Mouse (Mus musculus) MEL (cell line): ENCODE results near the gene Spsb1. TPM values are rescaled to one million over a fixed set of nuclear protein-coding genes. Genes with fewer than 3 reads are reported as not detected.

ENCODE experiments used
- DNase-seq: peaks from one replicate; pipeline ENCODE4 v3.0.0; 2011; ENCODE audit warnings: low read depth, low spot score
- H3K27ac ChIP-seq: 2 replicates; pipeline ENCODE4 v1.5.1; 2012; ENCODE audit warnings: low read depth, mild to moderate bottlenecking, control low read depth, low read length, moderate library complexity; ENCODE audit not compliant: control insufficient read depth
- H3K27me3 ChIP-seq, 2 experiments: fragments of 150-350 bp in 1 of 2; sonication (generic) in 1 of 2; 2 replicates each; pipeline ENCODE4 v1.6.1; 2012; ENCODE audit warnings: low read length in 2 of 2, mild to moderate bottlenecking in 2 of 2, improper control_type of control experiment in 1 of 2, moderate library complexity in 1 of 2; ENCODE audit not compliant: insufficient read depth in 2 of 2, control insufficient read depth in 1 of 2
- H3K36me3 ChIP-seq, 2 experiments: 2 replicates each; pipeline ENCODE4 v1.6.1; 2012 to 2014; ENCODE audit warnings: low read length in 2 of 2, improper control_type of control experiment in 1 of 2, inconsistent platforms in 1 of 2, mild to moderate bottlenecking in 1 of 2; ENCODE audit not compliant: insufficient read depth in 2 of 2, control insufficient read depth in 1 of 2
- H3K4me1 ChIP-seq, 2 experiments: fragments of 150-350 bp in 1 of 2; sonication (generic) in 1 of 2; 2 replicates each; pipeline ENCODE4 v1.6.1; 2012; ENCODE audit warnings: low read length in 2 of 2, improper control_type of control experiment in 1 of 2, mild to moderate bottlenecking in 1 of 2; ENCODE audit not compliant: insufficient read depth in 2 of 2, control insufficient read depth in 1 of 2
- H3K4me3 ChIP-seq, 2 experiments: fragments of 150-350 bp in 1 of 2; sonication (generic) in 1 of 2; 2 replicates each; pipeline ENCODE4 v1.5.1; 2012; ENCODE audit warnings: low read depth in 2 of 2, low read length in 2 of 2, mild to moderate bottlenecking in 2 of 2, moderate library complexity in 2 of 2, control low read depth in 1 of 2, improper control_type of control experiment in 1 of 2; ENCODE audit not compliant: control insufficient read depth in 1 of 2, insufficient read depth in 1 of 2
- H3K79me2 ChIP-seq: 2 replicates; pipeline ENCODE4 v1.6.1; 2012; ENCODE audit warnings: mild to moderate bottlenecking, low read length, moderate library complexity; ENCODE audit not compliant: control insufficient read depth, poor library complexity, insufficient read depth
- H3K9ac ChIP-seq: 2 replicates; pipeline ENCODE4 v1.6.1; 2012; ENCODE audit warnings: low read depth, mild to moderate bottlenecking, control low read depth, low read length, moderate library complexity; ENCODE audit not compliant: control insufficient read depth, poor library complexity, severe bottlenecking
- H3K9me3 ChIP-seq: fragments of 150-350 bp; sonication (generic); replicated peaks from 2 replicates; pipeline ENCODE4 v1.6.1; 2012; ENCODE audit warnings: mild to moderate bottlenecking, low read length, improper control_type of control experiment, moderate library complexity; ENCODE audit not compliant: insufficient read depth
- BHLHE40 ChIP-seq: IDR thresholded peaks from 2 replicates; pipeline ENCODE4 v1.6.1; 2012; ENCODE audit warnings: low read depth, mild to moderate bottlenecking, inconsistent platforms, low read length, improper control_type of control experiment, borderline replicate concordance
- CHD1 ChIP-seq: IDR thresholded peaks from 2 replicates; pipeline ENCODE4 v1.6.1; 2012; ENCODE audit warnings: low read depth, mild to moderate bottlenecking, inconsistent platforms, low read length, improper control_type of control experiment
- CHD2 ChIP-seq: IDR thresholded peaks from 2 replicates; pipeline ENCODE4 v1.6.1; 2011; ENCODE audit warnings: low read length, improper control_type of control experiment
- CTCF ChIP-seq, 3 experiments: IDR thresholded peaks in 2 of 3; conservative IDR thresholded peaks in 1 of 3; 2 replicates each; pipeline ENCODE4 v1.5.1; 2011 to 2012; ENCODE audit warnings: low read length in 3 of 3, low read depth in 2 of 3, mild to moderate bottlenecking in 2 of 3, improper control_type of control experiment in 1 of 3, inconsistent platforms in 1 of 3, mixed read lengths in 1 of 3, moderate library complexity in 1 of 3; ENCODE audit not compliant: control insufficient read depth in 1 of 3, insufficient read depth in 1 of 3, poor library complexity in 1 of 3, severe bottlenecking in 1 of 3
- E2F4 ChIP-seq: IDR thresholded peaks from 2 replicates; pipeline ENCODE4 v1.6.1; 2011; ENCODE audit warnings: low read depth, low read length, improper control_type of control experiment, borderline replicate concordance
- ELF1 ChIP-seq: IDR thresholded peaks from 2 replicates; pipeline ENCODE4 v1.6.1; 2014; ENCODE audit warnings: low read depth, mild to moderate bottlenecking, inconsistent platforms, low read length, improper control_type of control experiment, moderate library complexity
- ETS1 ChIP-seq: IDR thresholded peaks from 2 replicates; pipeline ENCODE4 v1.6.1; 2012; ENCODE audit warnings: low read depth, mild to moderate bottlenecking, inconsistent platforms, low read length, improper control_type of control experiment, moderate library complexity
- GABPA ChIP-seq: IDR thresholded peaks from 2 replicates; pipeline ENCODE4 v1.6.1; 2012; ENCODE audit warnings: low read depth, mild to moderate bottlenecking, inconsistent platforms, low read length, improper control_type of control experiment, moderate library complexity
- GATA1 ChIP-seq: IDR thresholded peaks from 2 replicates; pipeline ENCODE4 v1.6.1; 2011; ENCODE audit warnings: low read depth, low read length, improper control_type of control experiment
- HCFC1 ChIP-seq: IDR thresholded peaks from 2 replicates; pipeline ENCODE4 v1.6.1; 2012; ENCODE audit warnings: low read depth, mild to moderate bottlenecking, inconsistent platforms, low read length, improper control_type of control experiment, moderate library complexity
- JUND ChIP-seq: IDR thresholded peaks from 2 replicates; pipeline ENCODE4 v1.6.1; 2011; ENCODE audit warnings: low read depth, mild to moderate bottlenecking, improper control_type of control experiment, low read length
- MAFK ChIP-seq: IDR thresholded peaks from 2 replicates; pipeline ENCODE4 v1.6.1; 2011; ENCODE audit warnings: low read depth, mild to moderate bottlenecking, low read length, improper control_type of control experiment, borderline replicate concordance
- MAX ChIP-seq: IDR thresholded peaks from 2 replicates; pipeline ENCODE4 v1.6.1; 2011; ENCODE audit warnings: low read length, improper control_type of control experiment
- MEF2A ChIP-seq: IDR thresholded peaks from 2 replicates; pipeline ENCODE4 v1.6.1; 2014; ENCODE audit warnings: low read depth, mild to moderate bottlenecking, inconsistent platforms, low read length, improper control_type of control experiment; ENCODE audit not compliant: poor library complexity, insufficient replicate concordance, severe bottlenecking; ENCODE audit errors: extremely low read depth
- MYB ChIP-seq: IDR thresholded peaks from 2 replicates; pipeline ENCODE4 v1.6.1; 2011; ENCODE audit warnings: mild to moderate bottlenecking, low read depth, low read length, improper control_type of control experiment
- NELFE ChIP-seq: IDR thresholded peaks from 2 replicates; pipeline ENCODE4 v1.6.1; 2011; ENCODE audit warnings: low read depth, low read length, improper control_type of control experiment
- NRF1 ChIP-seq: IDR thresholded peaks from 2 replicates; pipeline ENCODE4 v1.6.1; 2014; ENCODE audit warnings: low read depth, mild to moderate bottlenecking, inconsistent platforms, low read length, improper control_type of control experiment, moderate library complexity; ENCODE audit not compliant: poor library complexity, insufficient read depth, severe bottlenecking
- POLR2A ChIP-seq, 2 experiments: IDR thresholded peaks; 2 replicates each; pipeline ENCODE4 v1.6.1; 2011 to 2012; ENCODE audit warnings: low read length in 2 of 2, mild to moderate bottlenecking in 2 of 2, control low read depth in 1 of 2, improper control_type of control experiment in 1 of 2, low read depth in 1 of 2, moderate library complexity in 1 of 2; ENCODE audit not compliant: control insufficient read depth in 1 of 2, insufficient read depth in 1 of 2, poor library complexity in 1 of 2
- POLR2AphosphoS5 ChIP-seq: IDR thresholded peaks from 2 replicates; pipeline ENCODE4 v1.6.1; 2012; ENCODE audit warnings: low read depth, borderline replicate concordance, mild to moderate bottlenecking, inconsistent platforms, low read length, moderate library complexity, mixed read lengths
- RCOR1 ChIP-seq: IDR thresholded peaks from 2 replicates; pipeline ENCODE4 v1.6.1; 2012; ENCODE audit warnings: low read depth, mild to moderate bottlenecking, inconsistent platforms, low read length, improper control_type of control experiment
- SIN3A ChIP-seq: IDR thresholded peaks from 2 replicates; pipeline ENCODE4 v1.6.1; 2012; ENCODE audit warnings: low read length, improper control_type of control experiment, inconsistent platforms
- SMC3 ChIP-seq: IDR thresholded peaks from 2 replicates; pipeline ENCODE4 v1.6.1; 2011; ENCODE audit warnings: low read depth, low read length, improper control_type of control experiment
- TAL1 ChIP-seq: IDR thresholded peaks from 2 replicates; pipeline ENCODE4 v1.6.1; 2012; ENCODE audit warnings: mild to moderate bottlenecking, inconsistent platforms, low read length, moderate library complexity, mixed read lengths
- TBP ChIP-seq: IDR thresholded peaks from 2 replicates; pipeline ENCODE4 v1.8.0; 2011; ENCODE audit warnings: low read depth, low read length, improper control_type of control experiment
- USF1 ChIP-seq: IDR thresholded peaks from 2 replicates; pipeline ENCODE4 v1.6.1; 2014; ENCODE audit warnings: low read depth, mild to moderate bottlenecking, inconsistent platforms, low read length, improper control_type of control experiment, moderate library complexity
- ZC3H11A ChIP-seq: IDR thresholded peaks from 2 replicates; pipeline ENCODE4 v1.6.1; 2012; ENCODE audit warnings: low read depth, mild to moderate bottlenecking, inconsistent platforms, low read length, improper control_type of control experiment
- ZMIZ1 ChIP-seq: IDR thresholded peaks from 2 replicates; pipeline ENCODE4 v1.6.1; 2012; ENCODE audit warnings: low read depth, mild to moderate bottlenecking, inconsistent platforms, low read length, improper control_type of control experiment, moderate library complexity
- polyA plus RNA-seq, 2 experiments: library from polyadenylated mRNA; stranded (reverse) in 1 of 2; unstranded in 1 of 2; fragments of >175 nt in 1 of 2; fragments of >200 nt in 1 of 2; gene quantifications; 2 replicates each; pipeline versions ENCODE4 v1.2.1 to v1.2.4; 2012; ENCODE audit warnings: low replicate concordance in 2 of 2, low read depth in 1 of 2; ENCODE audit not compliant: insufficient read length in 2 of 2, insufficient read depth in 1 of 2, missing spikeins in 1 of 2
- total RNA-seq: library from RNA; depleted of rRNA; stranded (reverse); fragments of 300-350 nt; gene quantifications from 2 replicates; pipeline ENCODE4 v1.2.3, GENCODE M21; 2012

Spsb1 gene
- total and polyA plus RNA-seq, 3 experiments, result 0.12 to 0.25 TPM; not detected in 1

DNA sequence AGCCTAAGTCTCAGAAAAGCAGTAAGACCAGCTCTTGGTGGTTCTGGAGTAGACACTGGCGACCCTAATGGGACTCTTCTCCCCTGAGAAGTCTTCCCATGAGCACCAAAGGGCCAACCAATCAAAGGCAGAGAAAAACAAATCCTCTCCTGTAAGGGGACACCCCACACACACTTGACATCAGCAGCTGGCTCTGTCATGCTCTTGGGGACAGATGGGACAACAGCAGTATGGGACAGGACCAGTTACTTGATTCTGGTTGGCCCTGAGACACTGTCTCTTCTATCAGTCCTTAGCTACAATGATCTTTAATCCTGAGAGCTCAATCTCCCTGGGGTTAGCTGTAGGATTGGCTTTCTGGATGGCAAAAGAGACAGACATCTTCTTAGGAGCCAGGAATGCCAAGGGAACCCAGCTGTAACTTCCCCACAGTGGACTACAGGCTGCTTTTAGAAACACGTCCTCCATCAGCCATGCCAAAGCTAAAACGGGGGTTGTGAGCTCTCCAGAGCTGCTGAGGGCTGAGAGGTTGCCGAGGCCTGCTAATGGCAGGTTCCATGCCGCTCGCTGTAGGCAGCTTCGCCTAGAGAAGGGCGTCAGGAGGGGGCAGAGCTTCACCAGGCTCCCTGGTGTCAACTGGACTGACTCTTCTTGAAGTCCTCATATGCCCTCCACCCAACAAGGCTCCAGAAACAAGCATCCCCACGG is 22.6 kb downstream of the Spsb1 start:
- Histone ChIP-seq H3K9me3 (no peaks in the 10 kb centered on the region), H3K79me2 (no peaks in the 10 kb centered on the region), H3K9ac (no peak overlapping the region), H3K4me3 (no peak overlapping the region), H3K36me3 (no peaks in the 10 kb centered on the region), H3K27me3 (peaks cover 3 to 18% of the 10 kb centered on the region in 2 experiments), H3K4me1 (no peaks in the 10 kb centered on the region), H3K27ac (no peak overlapping the region)
- no peak for DNase-seq
- TF ChIP-seq ZC3H11A, result no peak
- no peak for TF ChIP-seq ELF1
- no peak for TF ChIP-seq USF1
- TF ChIP-seq GATA1, result no peak
- TF ChIP-seq MAX, result no peak
- no peak for TF ChIP-seq MEF2A
- no peak for TF ChIP-seq ZMIZ1
- no peak for TF ChIP-seq NRF1
- no peak for TF ChIP-seq BHLHE40
- TF ChIP-seq POLR2A (IDR thresholded peaks at IDR 0.05; ENCODE audit: control insufficient read depth in 1 of 2, insufficient read depth in 1 of 2, low read depth in 1 of 2, low read length in 2 of 2, poor library complexity in 1 of 2), result no peak
- no peak for TF ChIP-seq NELFE
- no peak for TF ChIP-seq CTCF (IDR thresholded peaks at IDR 0.05 in 2 of 3, conservative IDR thresholded peaks at IDR 0.05 in 1 of 3; ENCODE audit: control insufficient read depth in 1 of 3, insufficient read depth in 1 of 3, low read depth in 2 of 3, low read length in 3 of 3, poor library complexity in 1 of 3, severe bottlenecking in 1 of 3)
- TF ChIP-seq CHD2, result no peak
- no peak for TF ChIP-seq GABPA
- TF ChIP-seq POLR2AphosphoS5, result no peak
- no peak for TF ChIP-seq ETS1
- TF ChIP-seq MYB, result no peak

DNA sequence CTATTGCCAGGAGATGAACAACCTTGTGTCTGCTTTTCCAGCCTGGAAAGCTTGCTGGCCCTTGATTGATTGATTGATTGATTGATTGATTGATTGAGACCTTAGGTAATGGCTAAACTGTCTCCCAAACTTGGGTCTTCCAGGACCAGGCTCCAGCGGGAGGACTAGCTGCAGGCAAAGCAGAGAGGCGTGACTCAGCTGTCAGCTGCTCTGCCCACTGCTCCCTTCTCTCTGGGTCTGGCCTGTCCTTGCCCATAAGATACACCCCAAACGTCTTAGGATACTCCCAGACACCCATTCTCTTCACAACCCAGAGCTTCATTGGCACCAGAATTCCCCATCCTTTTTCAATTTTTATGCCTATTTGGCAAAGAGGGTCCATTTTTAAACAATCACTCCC is 24.1 kb downstream of the Spsb1 start:
- Histone ChIP-seq H3K9ac (no peak overlapping the region), H3K79me2 (no peaks in the 10 kb centered on the region), H3K4me3 (no peak overlapping the region), H3K27me3 (peaks cover 0 to 11% of the 10 kb centered on the region in 2 experiments; a peak in 3 of 4 replicates), H3K27ac (no peak overlapping the region), H3K4me1 (no peaks in the 10 kb centered on the region), H3K9me3 (no peaks in the 10 kb centered on the region), H3K36me3 (no peaks in the 10 kb centered on the region)
- TF ChIP-seq POLR2A (IDR thresholded peaks at IDR 0.05; ENCODE audit: control insufficient read depth in 1 of 2, insufficient read depth in 1 of 2, low read depth in 1 of 2, low read length in 2 of 2, poor library complexity in 1 of 2) (no peak), JUND (no peak), TAL1 (no peak), E2F4 (no peak), ELF1 (no peak), CHD1 (no peak), TBP (no peak), HCFC1 (no peak), SMC3 (no peak), MAFK (no peak), RCOR1 (no peak), BHLHE40 (no peak), SIN3A (no peak)
- no peak for DNase-seq
